Mouse (Mus musculus): ENCODE measurements at regions not wholly inside any gene's neighbourhood (a gene's known extent, or its start where the extent isn't known, plus 50 kb on each side); places are given as distances from the start of the nearest gene placed in this dataset.

DNA sequence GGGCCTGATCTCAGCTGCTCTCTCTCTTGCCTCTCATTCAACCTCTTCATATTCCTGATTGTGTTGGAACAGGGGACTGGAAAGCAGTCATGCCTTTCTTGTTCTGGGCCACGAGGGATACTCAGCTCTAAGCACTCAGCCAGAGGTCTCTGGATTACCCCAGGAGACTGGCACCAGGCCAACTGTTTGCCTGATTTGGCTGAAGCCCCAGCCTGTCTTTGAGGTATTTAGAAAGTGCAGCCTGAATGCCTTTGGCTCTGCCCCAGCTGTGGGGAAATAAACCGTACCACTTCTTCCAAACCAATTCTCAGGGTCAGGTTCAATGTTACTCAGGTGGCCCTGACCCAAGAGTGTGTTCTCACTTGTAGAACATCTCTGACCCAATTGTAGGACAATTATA is 112.6 kb upstream of the Tmem72 start:
- WGBS = 80% methylated on average over 2 of the region's 2 CpGs
- H3K27ac ChIP-seq (ENCODE audit: low read depth, low read length) = no peak overlapping the region
- H3K27me3 ChIP-seq (ENCODE audit: control insufficient read depth, insufficient read depth, low read length) = no peaks in the 10 kb centered on the region
- ATAC-seq (ENCODE audit: low FRiP score) (no peak), DNase-seq (ENCODE audit: low spot score, missing footprints) (no peak)
- no peak overlapping the region for H3K4me2 ChIP-seq
- no peaks in the 10 kb centered on the region for H3K9me3 ChIP-seq (ENCODE audit: control insufficient read depth, low read length)
- H3K9ac ChIP-seq (ENCODE audit: low read length) = no peak overlapping the region
- H3K4me3 ChIP-seq (ENCODE audit: low read depth, low read length) = no peak overlapping the region
- H3K36me3 ChIP-seq (ENCODE audit: control insufficient read depth, insufficient read depth, low read length) = no peaks in the 10 kb centered on the region
- H3K4me1 ChIP-seq (ENCODE audit: control insufficient read depth, insufficient read depth, low read length) = no peaks in the 10 kb centered on the region

GRCm38 (mm10) chr6:116845990-116846862 is 129.5 kb upstream of the Tmem72 start:
- no peaks in the 10 kb centered on the region for H3K4me1 ChIP-seq (ENCODE audit: control insufficient read depth, insufficient read depth, low read length)

DNA sequence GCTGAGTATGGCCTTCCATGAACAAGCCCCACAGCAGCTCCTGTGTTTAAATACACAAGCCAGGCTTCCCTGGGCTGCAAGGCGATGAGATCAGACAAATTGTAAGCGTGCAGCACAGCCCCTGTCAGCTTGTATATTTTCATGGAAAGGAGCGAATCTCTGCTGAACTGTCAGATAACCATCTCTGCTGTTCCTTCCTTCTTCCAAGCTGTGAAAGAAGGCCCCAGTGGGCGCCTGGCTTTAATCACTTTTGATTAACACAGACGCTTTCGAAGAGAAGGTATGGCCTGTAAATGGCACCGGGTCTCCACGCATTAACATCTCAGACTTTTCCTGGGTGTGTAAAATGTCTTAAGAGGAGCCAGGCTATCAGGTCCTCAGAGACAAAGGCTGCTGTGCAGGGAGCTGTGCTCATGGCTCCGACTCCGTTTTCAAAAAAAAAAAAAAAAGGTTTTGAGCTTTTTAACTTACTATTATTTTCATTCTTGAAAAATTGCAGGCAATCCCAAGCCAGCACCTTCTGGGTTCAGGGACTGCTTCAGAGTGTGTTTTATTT is 131.9 kb upstream of the Tmem72 start:
- no peaks in the 10 kb centered on the region for H3K9me3 ChIP-seq (ENCODE audit: control insufficient read depth, low read length)
- H3K27me3 ChIP-seq (ENCODE audit: control insufficient read depth, insufficient read depth, low read length) = no peaks in the 10 kb centered on the region
- DNase-seq (ENCODE audit: low spot score, missing footprints) (no peak), ATAC-seq (ENCODE audit: low FRiP score) (no peak)
- H3K4me2 ChIP-seq = no peak overlapping the region
- no peak overlapping the region for H3K27ac ChIP-seq (ENCODE audit: low read depth, low read length)
- H3K36me3 ChIP-seq (ENCODE audit: control insufficient read depth, insufficient read depth, low read length) = no peaks in the 10 kb centered on the region
- no peak overlapping the region for H3K4me3 ChIP-seq (ENCODE audit: low read depth, low read length)
- no peaks in the 10 kb centered on the region for H3K4me1 ChIP-seq (ENCODE audit: control insufficient read depth, insufficient read depth, low read length)
- WGBS = 75% methylated on average over 10 of the region's 10 CpGs
- no peak overlapping the region for H3K9ac ChIP-seq (ENCODE audit: low read length)

More at GRCm38 (mm10) chr6:116845990-116846862, 129.5 kb upstream of the Tmem72 start:
- H3K9ac ChIP-seq (ENCODE audit: low read length) = no peak overlapping the region
- DNase-seq (ENCODE audit: low spot score, missing footprints) (no peak), ATAC-seq (ENCODE audit: low FRiP score) (no peak)
- 88% methylated on average over 11 of the region's 11 CpGs for WGBS
- H3K9me3 ChIP-seq (ENCODE audit: control insufficient read depth, low read length) = no peaks in the 10 kb centered on the region
- no peak overlapping the region for H3K4me2 ChIP-seq
- no peak overlapping the region for H3K4me3 ChIP-seq (ENCODE audit: low read depth, low read length)
- no peaks in the 10 kb centered on the region for H3K36me3 ChIP-seq (ENCODE audit: control insufficient read depth, insufficient read depth, low read length)
- H3K27me3 ChIP-seq (ENCODE audit: control insufficient read depth, insufficient read depth, low read length) = no peaks in the 10 kb centered on the region
- H3K27ac ChIP-seq (ENCODE audit: low read depth, low read length) = no peak overlapping the region

GRCm38 (mm10) chr6:116854029-116854428 is 137.3 kb upstream of the Tmem72 start:
- Histone ChIP-seq H3K4me2 (no peak overlapping the region), H3K9ac (ENCODE audit: low read length) (no peak overlapping the region), H3K4me1 (ENCODE audit: control insufficient read depth, insufficient read depth, low read length) (no peaks in the 10 kb centered on the region), H3K4me3 (ENCODE audit: low read depth, low read length) (no peak overlapping the region), H3K27ac (ENCODE audit: low read depth, low read length) (no peak overlapping the region), H3K9me3 (ENCODE audit: control insufficient read depth, low read length) (no peaks in the 10 kb centered on the region), H3K27me3 (ENCODE audit: control insufficient read depth, insufficient read depth, low read length) (no peaks in the 10 kb centered on the region), H3K36me3 (ENCODE audit: control insufficient read depth, insufficient read depth, low read length) (no peaks in the 10 kb centered on the region)
- WGBS = 74% methylated on average over 6 of the region's 6 CpGs
- DNase-seq (ENCODE audit: low spot score, missing footprints) (no peak), ATAC-seq (ENCODE audit: low FRiP score) (no peak)

GRCm38 (mm10) chr6:116856093-116856492 is 139.4 kb upstream of the Tmem72 start:
- Histone ChIP-seq H3K4me1 (ENCODE audit: control insufficient read depth, insufficient read depth, low read length) (no peaks in the 10 kb centered on the region), H3K27me3 (ENCODE audit: control insufficient read depth, insufficient read depth, low read length) (no peaks in the 10 kb centered on the region), H3K9ac (ENCODE audit: low read length) (no peak overlapping the region), H3K4me3 (ENCODE audit: low read depth, low read length) (no peak overlapping the region), H3K4me2 (no peak overlapping the region), H3K9me3 (ENCODE audit: control insufficient read depth, low read length) (no peaks in the 10 kb centered on the region), H3K27ac (ENCODE audit: low read depth, low read length) (no peak overlapping the region), H3K36me3 (ENCODE audit: control insufficient read depth, insufficient read depth, low read length) (no peaks in the 10 kb centered on the region)
- WGBS = 83% methylated on average over 2 of the region's 2 CpGs
- DNase-seq (ENCODE audit: low spot score, missing footprints) (peak; percentile 14), ATAC-seq (ENCODE audit: low FRiP score) (no peak)

DNA sequence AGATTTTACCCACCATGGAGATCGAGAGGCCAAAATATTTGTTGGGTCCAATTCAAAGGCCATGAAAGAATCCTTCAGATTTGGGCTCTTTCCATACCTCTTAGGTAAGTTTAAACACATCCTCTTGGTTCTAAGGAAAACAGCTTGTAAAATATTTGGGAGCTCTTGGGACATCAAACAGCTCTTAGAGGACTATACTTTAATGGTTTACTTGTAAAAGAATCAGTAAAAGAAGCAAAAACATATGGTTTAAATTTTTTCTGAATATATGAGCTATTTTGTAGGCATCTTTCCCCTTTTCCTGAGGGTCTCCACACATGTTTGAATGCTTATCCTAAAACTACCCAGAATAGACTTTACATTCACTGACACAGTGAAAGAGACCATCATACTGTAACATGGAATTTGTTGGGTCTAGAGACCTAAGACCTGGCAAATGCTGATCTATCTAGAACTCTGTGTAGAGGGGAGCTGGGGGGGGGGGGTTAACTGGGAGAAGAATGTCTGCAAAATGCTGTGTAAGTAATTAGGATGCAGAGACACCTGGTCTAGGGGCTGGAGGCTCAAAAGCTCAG is 140.3 kb upstream of the Tmem72 start:
- Histone ChIP-seq H3K4me1 (ENCODE audit: control insufficient read depth, insufficient read depth, low read length) (no peaks in the 10 kb centered on the region), H3K27ac (ENCODE audit: low read depth, low read length) (no peak overlapping the region), H3K4me2 (no peak overlapping the region), H3K9me3 (ENCODE audit: control insufficient read depth, low read length) (no peaks in the 10 kb centered on the region), H3K36me3 (ENCODE audit: control insufficient read depth, insufficient read depth, low read length) (no peaks in the 10 kb centered on the region), H3K4me3 (ENCODE audit: low read depth, low read length) (no peak overlapping the region), H3K9ac (ENCODE audit: low read length) (no peak overlapping the region), H3K27me3 (ENCODE audit: control insufficient read depth, insufficient read depth, low read length) (no peaks in the 10 kb centered on the region)
- WGBS = 84% methylated on average over 1 of the region's 1 CpGs
- DNase-seq (ENCODE audit: low spot score, missing footprints) (peak; percentile 31), ATAC-seq (ENCODE audit: low FRiP score) (no peak)

DNA sequence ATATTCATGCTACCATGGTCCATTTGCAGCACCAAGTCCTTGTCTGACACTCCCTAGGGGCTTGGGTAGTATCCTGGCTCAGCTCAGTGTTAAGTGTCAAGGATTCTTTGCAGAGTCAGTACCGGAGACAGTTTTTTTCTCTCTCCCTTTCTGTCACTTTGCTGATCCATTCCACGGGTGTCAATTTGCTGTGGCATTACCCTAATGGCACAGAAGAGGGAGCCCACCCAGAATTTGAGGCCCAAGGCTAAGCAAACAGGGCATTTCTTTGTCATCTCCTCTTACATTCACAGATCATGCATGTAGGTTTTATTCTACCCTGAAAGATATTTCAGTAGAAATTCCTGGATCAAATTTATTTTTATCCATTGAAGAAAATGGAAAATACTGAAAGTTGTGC is 146.4 kb upstream of the Tmem72 start:
- DNase-seq (ENCODE audit: low spot score, missing footprints) = peak; percentile 71
- Histone ChIP-seq H3K27ac (ENCODE audit: low read depth, low read length) (no peak overlapping the region), H3K4me3 (ENCODE audit: low read depth, low read length) (no peak overlapping the region), H3K27me3 (ENCODE audit: control insufficient read depth, insufficient read depth, low read length) (no peaks in the 10 kb centered on the region), H3K9ac (ENCODE audit: low read length) (no peak overlapping the region), H3K4me2 (no peak overlapping the region), H3K4me1 (ENCODE audit: control insufficient read depth, insufficient read depth, low read length) (no peaks in the 10 kb centered on the region), H3K9me3 (ENCODE audit: control insufficient read depth, low read length) (no peaks in the 10 kb centered on the region), H3K36me3 (ENCODE audit: control insufficient read depth, insufficient read depth, low read length) (no peaks in the 10 kb centered on the region)
- ATAC-seq (ENCODE audit: low FRiP score) = no peak
- WGBS = 44% methylated on average over 2 of the region's 2 CpGs

DNA sequence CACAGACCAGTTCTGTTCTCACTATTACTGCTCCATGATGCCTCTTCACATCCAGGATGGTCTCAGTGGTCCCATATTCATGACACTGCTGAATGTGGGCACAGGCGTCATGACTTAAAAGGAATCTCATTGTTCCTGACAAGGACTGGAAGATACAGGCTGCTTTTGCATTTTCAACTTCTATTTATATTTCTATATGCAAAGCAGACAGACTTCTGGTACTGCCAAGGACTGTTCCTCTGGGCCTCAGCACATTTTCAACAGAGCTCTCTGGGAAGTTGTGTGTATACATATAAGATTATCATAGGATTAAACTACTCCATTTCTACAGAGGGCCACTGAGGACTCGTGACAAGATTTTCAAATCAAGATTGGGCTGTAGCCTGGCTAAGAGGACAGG is 146.9 kb upstream of the Tmem72 start:
- Histone ChIP-seq H3K27me3 (ENCODE audit: control insufficient read depth, insufficient read depth, low read length) (no peaks in the 10 kb centered on the region), H3K36me3 (ENCODE audit: control insufficient read depth, insufficient read depth, low read length) (no peaks in the 10 kb centered on the region), H3K9ac (ENCODE audit: low read length) (no peak overlapping the region), H3K4me2 (no peak overlapping the region), H3K27ac (ENCODE audit: low read depth, low read length) (no peak overlapping the region), H3K4me1 (ENCODE audit: control insufficient read depth, insufficient read depth, low read length) (no peaks in the 10 kb centered on the region), H3K9me3 (ENCODE audit: control insufficient read depth, low read length) (no peaks in the 10 kb centered on the region), H3K4me3 (ENCODE audit: low read depth, low read length) (no peak overlapping the region)
- 78% methylated on average over 2 of the region's 2 CpGs for WGBS
- no peak for ATAC-seq (ENCODE audit: low FRiP score)
- DNase-seq (ENCODE audit: low spot score, missing footprints) = peak; percentile 72

- Histone ChIP-seq H3K4me2 (no peak overlapping the region), H3K27me3 (ENCODE audit: control insufficient read depth, insufficient read depth, low read length) (no peaks in the 10 kb centered on the region), H3K9ac (ENCODE audit: low read length) (no peak overlapping the region), H3K4me1 (ENCODE audit: control insufficient read depth, insufficient read depth, low read length) (no peaks in the 10 kb centered on the region), H3K36me3 (ENCODE audit: control insufficient read depth, insufficient read depth, low read length) (no peaks in the 10 kb centered on the region), H3K27ac (ENCODE audit: low read depth, low read length) (no peak overlapping the region), H3K4me3 (ENCODE audit: low read depth, low read length) (no peak overlapping the region), H3K9me3 (ENCODE audit: control insufficient read depth, low read length) (no peaks in the 10 kb centered on the region)
- no peak for DNase-seq (ENCODE audit: low spot score, missing footprints)
- ATAC-seq (ENCODE audit: low FRiP score) = no peak
- 84% methylated on average over 8 of the region's 8 CpGs for WGBS
Measured at GRCm38 (mm10) chr6:116893299-116893698, 176.6 kb upstream of the Tmem72 start.

All from midbrain, embryonic 11.5 days (tissue).